Mouse (Mus musculus): ENCODE measurements around the gene Gm11127.
"Not testable (repeated sequence)": the region's sequence is repeated elsewhere in the genome, so short reads cannot be mapped to it uniquely, and the experiment has no call there.

GRCm38 (mm10) chr17:36035010-36035638, 23.0 kb downstream of the Gm11127 start:
- not testable (repeated sequence) for TF ChIP-seq POLR2A (IDR thresholded peaks at IDR 0.05; ENCODE audit: extremely low read depth, insufficient read depth, low read length)
- peak; percentile 40; the same call in 1 of the 2 replicates for TF ChIP-seq CTCF (IDR thresholded peaks at IDR 0.05; ENCODE audit: low read depth, low read length)
